Mouse (Mus musculus): ENCODE measurements around the gene Padi1.

Padi1 gene

GRCm38 (mm10) chr4:140860767-140861147, 15.2 kb upstream of the Padi1 start:
- DNase-seq, result no peak

GRCm38 (mm10) chr4:140860125-140860766, 14.7 kb upstream of the Padi1 start:
- DNase-seq, result no peak

GRCm38 (mm10) chr4:140859291-140859690, 13.7 kb upstream of the Padi1 start:
- DNase-seq, result no peak

GRCm38 (mm10) chr4:140857813-140858212, 12.2 kb upstream of the Padi1 start:
- DNase-seq, result no peak

GRCm38 (mm10) chr4:140857041-140857440, 11.5 kb upstream of the Padi1 start:
- no peak for DNase-seq

GRCm38 (mm10) chr4:140855151-140855550, 9.6 kb upstream of the Padi1 start:
- DNase-seq, result no peak

GRCm38 (mm10) chr4:140854455-140854864, 8.9 kb upstream of the Padi1 start:
- DNase-seq, result no peak

GRCm38 (mm10) chr4:140853626-140854025, 8.0 kb upstream of the Padi1 start:
- no peak for DNase-seq

GRCm38 (mm10) chr4:140849310-140849709, 3.7 kb upstream of the Padi1 start:
- DNase-seq, result no peak

GRCm38 (mm10) chr4:140844991-140845390, 587 bp downstream of the Padi1 start:
- no peak for DNase-seq

GRCm38 (mm10) chr4:140843670-140844280, 1.8 kb downstream of the Padi1 start:
- DNase-seq, result no peak

GRCm38 (mm10) chr4:140842909-140843308, 2.7 kb downstream of the Padi1 start:
- no peak for DNase-seq

- no peak for DNase-seq
These were observed 7.7 kb downstream of the Padi1 start for GRCm38 (mm10) chr4:140837879-140838278.

GRCm38 (mm10) chr4:140836208-140836866, 9.2 kb downstream of the Padi1 start:
- DNase-seq, result no peak

- DNase-seq, result no peak
These were observed 9.9 kb downstream of the Padi1 start for GRCm38 (mm10) chr4:140835682-140836081.

GRCm38 (mm10) chr4:140834327-140834934, 11.1 kb downstream of the Padi1 start:
- DNase-seq, result no peak

GRCm38 (mm10) chr4:140832821-140833220, 12.8 kb downstream of the Padi1 start:
- no peak for DNase-seq

GRCm38 (mm10) chr4:140831808-140832207, 13.8 kb downstream of the Padi1 start:
- no peak for DNase-seq

- no peak for DNase-seq
These were observed 18.3 kb downstream of the Padi1 start for GRCm38 (mm10) chr4:140827237-140827636.

- DNase-seq, result no peak
These were observed 19.6 kb downstream of the Padi1 start for GRCm38 (mm10) chr4:140825942-140826341.

- no peak for DNase-seq
These were observed 23.6 kb downstream of the Padi1 start for GRCm38 (mm10) chr4:140821988-140822387.

- DNase-seq, result no peak
These were observed 28.2 kb downstream of the Padi1 start for GRCm38 (mm10) chr4:140817413-140817812.

GRCm38 (mm10) chr4:140815996-140816917, 29.3 kb downstream of the Padi1 start:
- peak; percentile 76 for DNase-seq
